Mouse (Mus musculus) liver, embryonic 14.5 days (tissue): ENCODE measurements around the gene Siva1.

Experiments
- CTCF ChIP-seq: IDR thresholded peaks from 2 replicates; pipeline ENCODE4 v1.5.1; 2016; ENCODE audit warnings: antibody characterized with exemption, low read depth, control low read depth
- EP300 ChIP-seq: IDR thresholded peaks from 2 replicates; pipeline ENCODE4 v1.6.1; 2016; ENCODE audit warnings: antibody characterized with exemption, low read depth

DNA sequence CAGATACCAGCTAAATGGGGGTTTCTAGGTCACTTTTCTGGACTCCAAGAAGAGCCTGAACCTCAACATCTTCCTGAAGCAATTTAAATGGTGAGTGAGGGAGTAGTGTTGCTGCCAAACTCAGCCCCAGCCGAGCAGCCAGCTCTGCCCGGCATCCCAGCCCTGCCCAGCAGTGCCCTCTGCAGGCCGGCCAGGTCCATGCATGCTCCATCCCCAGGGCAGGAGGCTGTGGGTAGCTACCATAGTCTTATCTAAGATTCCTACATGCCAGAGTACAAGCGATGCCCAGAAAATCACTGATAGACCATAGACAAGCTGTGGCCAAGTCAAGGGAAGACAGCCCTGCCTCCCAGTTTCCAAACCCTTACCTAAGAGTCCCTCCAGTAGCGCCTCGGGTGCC, 38.7 kb upstream of the Siva1 start:
- TF ChIP-seq CTCF (peak; percentile 94), EP300 (no peak)
